Mouse (Mus musculus) heart, embryonic 16.5 days (tissue): ENCODE results near the gene Cib2. TPM values are rescaled to one million over a fixed set of nuclear protein-coding genes. Genes with fewer than 3 reads are reported as not detected.
"Not testable (repeated sequence)": the region's sequence is repeated elsewhere in the genome, so short reads cannot be mapped to it uniquely, and the experiment has no call there.

ENCODE experiments used
- ATAC-seq: fragments of 200-750 bp; cut with Nextera tagmentation; replicated peaks from 2 replicates; pipeline ENCODE4 v1.8.0; 2017; ENCODE audit warnings: moderate number of reproducible peaks; ENCODE audit not compliant: insufficient read depth, low FRiP score; ENCODE audit errors: extremely low read depth
- H3K27ac ChIP-seq: fragments of 300-500 bp; sonication (generic); 2 replicates; pipeline ENCODE4 v1.5.1; 2014; ENCODE audit warnings: mild to moderate bottlenecking, low read length, control low read depth, moderate library complexity
- H3K27me3 ChIP-seq: fragments of 300-500 bp; sonication (generic); 2 replicates; pipeline ENCODE4 v1.6.1; 2014; ENCODE audit warnings: low read length, mixed read lengths; ENCODE audit not compliant: control insufficient read depth, insufficient read depth
- H3K36me3 ChIP-seq: fragments of 300-500 bp; sonication (generic); 2 replicates; pipeline ENCODE4 v1.6.1; 2014; ENCODE audit not compliant: control insufficient read depth, insufficient read depth
- H3K4me1 ChIP-seq: fragments of 300-500 bp; sonication (generic); 2 replicates; pipeline ENCODE4 v1.6.1; 2014; ENCODE audit warnings: low read length, mixed read lengths; ENCODE audit not compliant: control insufficient read depth, insufficient read depth
- H3K4me2 ChIP-seq: fragments of 300-500 bp; sonication (generic); 2 replicates; pipeline ENCODE4 v1.6.1; 2014; ENCODE audit warnings: low read depth, mild to moderate bottlenecking, control low read depth, low read length
- H3K4me3 ChIP-seq: fragments of 300-500 bp; sonication (generic); 2 replicates; pipeline ENCODE4 v1.5.1; 2014; ENCODE audit warnings: mild to moderate bottlenecking, control low read depth, low read length
- H3K9ac ChIP-seq: fragments of 300-500 bp; sonication (generic); 2 replicates; pipeline ENCODE4 v1.6.1; 2014; ENCODE audit warnings: low read length, control low read depth
- H3K9me3 ChIP-seq: fragments of 300-500 bp; sonication (generic); replicated peaks from 2 replicates; pipeline ENCODE4 v1.6.1; 2016; ENCODE audit warnings: low read length; ENCODE audit not compliant: control insufficient read depth
- WGBS: fragments of 180-500 bp; shearing (Covaris S2); extraction: QIAGEN DNeasy Blood & Tissue Kit; methylation state at CpG from one replicate; pipeline ENCODE4 v1.1.7; 2014; 5-methylcytosine and 5-hydroxymethylcytosine counted together
- polyA plus RNA-seq: library from polyadenylated mRNA; unstranded; fragments of >200 nt; fragmentation: Nextera tagmentation; extraction: Ambion mirVana; gene quantifications from 2 replicates; pipeline ENCODE4 v1.2.1, GENCODE M21; 2015

Gene Cib2
- polyA plus RNA-seq, 1 experiment from 2014 or later: 5.1 TPM

DNA sequence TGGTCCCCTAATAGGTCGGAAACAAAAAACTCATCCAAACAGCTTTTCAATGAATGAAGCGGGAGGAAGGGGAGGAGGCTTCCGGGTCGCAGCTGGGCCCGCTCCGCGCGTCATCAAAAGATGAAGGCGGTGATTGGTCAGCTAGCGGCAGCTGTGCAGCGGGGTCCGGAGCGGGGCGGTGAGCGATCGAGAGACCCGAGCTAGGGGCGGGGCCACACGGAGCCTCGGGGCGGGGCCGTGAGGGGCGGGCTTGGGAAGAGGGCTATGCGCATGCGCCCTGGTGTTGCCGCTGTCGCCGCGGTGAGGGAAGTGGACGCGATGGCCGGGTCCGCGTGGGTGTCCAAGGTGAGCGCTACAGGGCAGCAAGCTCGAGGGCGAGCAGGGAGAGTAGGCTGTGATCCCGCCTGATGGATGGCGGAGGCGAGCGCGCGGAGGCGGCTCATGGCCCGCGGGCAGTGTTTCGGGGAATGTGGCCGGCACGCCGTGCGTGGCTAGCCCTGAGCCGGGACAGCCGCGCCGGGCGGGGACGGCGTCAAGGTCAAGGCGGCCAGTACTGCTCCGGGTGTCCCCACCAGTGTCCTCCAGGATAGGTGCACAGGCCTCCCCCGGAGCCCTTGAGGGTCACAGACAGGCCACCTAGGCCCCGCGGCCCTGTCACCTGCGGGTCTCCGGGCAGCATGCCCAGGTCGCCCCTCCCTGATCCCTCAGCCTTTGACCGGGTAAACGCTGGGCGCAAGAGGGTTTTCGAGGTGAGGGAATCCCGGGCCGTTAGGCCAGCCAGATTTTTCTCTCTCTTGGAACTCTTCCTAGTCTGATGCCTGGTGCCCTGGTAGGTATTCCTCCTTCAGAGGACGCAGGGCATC, 26.4 kb upstream of the Cib2 start, which contains the start of gene Idh3a:
Idh3a (plus strand) TSS at position 136 of the 863 bp plus-strand sequence.
- no peaks in the 10 kb centered on the region for H3K27me3 ChIP-seq
- H3K27ac ChIP-seq: peak within 1 kb of the TSS; percentile 83
- WGBS: under 1% methylated on average over 73 of the region's 73 CpGs
- no peaks in the 10 kb centered on the region for H3K9me3 ChIP-seq
- peak within 1 kb of the TSS; percentile 87 for H3K4me3 ChIP-seq
- peaks cover 14% of the 10 kb centered on the region for H3K36me3 ChIP-seq
- peaks cover 10% of the 10 kb centered on the region for H3K4me1 ChIP-seq
- peak within 1 kb of the TSS; percentile 91 for H3K9ac ChIP-seq
- peak; percentile 99 for ATAC-seq
- peak within 1 kb of the TSS; percentile 73 for H3K4me2 ChIP-seq

DNA sequence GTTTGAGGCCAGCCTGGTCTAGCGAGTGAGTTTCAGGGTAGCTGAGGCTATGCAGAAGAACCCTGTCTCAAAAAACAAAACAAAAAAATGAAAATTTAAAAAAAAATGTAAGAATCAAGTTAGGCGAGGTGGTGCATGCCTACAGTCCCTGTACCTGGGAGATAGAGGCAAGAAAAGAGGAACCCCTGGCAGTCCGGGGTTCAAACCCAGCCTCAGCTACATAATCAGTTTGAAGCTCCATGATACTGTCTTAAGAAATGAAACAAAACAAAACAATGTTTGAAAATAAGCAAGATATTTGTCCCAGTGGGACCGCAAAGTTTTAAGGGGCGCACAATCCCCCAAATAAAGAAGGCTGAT, 25.8 kb upstream of the Cib2 start:
- Histone ChIP-seq H3K27me3 (no peaks in the 10 kb centered on the region), H3K4me3 (peak overlapping the region; percentile 87), H3K4me2 (peak overlapping the region; percentile 62), H3K36me3 (peaks cover 11% of the 10 kb centered on the region), H3K9ac (no peak overlapping the region; the same call in 1 of the 2 replicates), H3K4me1 (peaks cover 10% of the 10 kb centered on the region), H3K9me3 (no peaks in the 10 kb centered on the region), H3K27ac (no peak overlapping the region)
- WGBS: 28% methylated on average over 5 of the region's 5 CpGs
- ATAC-seq: no peak

GRCm38 (mm10) chr9:54584127-54584526, 24.1 kb upstream of the Cib2 start:
- not testable (repeated sequence) for H3K9ac ChIP-seq, H3K4me2 ChIP-seq, H3K27me3 ChIP-seq, H3K4me3 ChIP-seq, ATAC-seq, H3K27ac ChIP-seq, H3K36me3 ChIP-seq, H3K9me3 ChIP-seq
- 69% methylated on average over 2 of the region's 2 CpGs for WGBS
- peaks cover 10% of the 10 kb centered on the region for H3K4me1 ChIP-seq

DNA sequence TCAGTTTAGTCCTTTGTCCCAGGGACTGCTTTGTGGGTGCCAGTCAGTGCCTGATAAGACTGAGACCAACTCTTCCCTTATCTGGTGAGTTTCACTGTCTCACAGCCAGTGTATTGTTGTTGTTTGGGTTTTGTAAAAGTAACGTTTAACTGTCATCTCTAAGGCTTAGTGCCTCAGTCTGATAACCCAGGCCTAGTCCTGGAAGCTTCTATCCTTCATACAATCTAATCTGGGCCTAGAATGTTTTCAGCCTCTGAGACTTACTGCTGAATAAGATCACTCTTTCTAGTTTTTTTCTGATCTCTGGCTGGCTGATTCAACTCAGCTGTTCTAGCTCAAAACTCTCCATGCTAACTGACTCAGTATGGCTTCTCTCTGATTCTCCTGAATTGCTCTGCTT, 23.7 kb upstream of the Cib2 start:
- H3K4me3 ChIP-seq: no peak overlapping the region
- peaks cover 10% of the 10 kb centered on the region for H3K4me1 ChIP-seq
- H3K9me3 ChIP-seq: peaks cover 5% of the 10 kb centered on the region; the same call in 1 of the 2 replicates
- H3K27me3 ChIP-seq: no peaks in the 10 kb centered on the region
- WGBS: 35% methylated on average over 1 of the region's 1 CpGs
- no peak overlapping the region for H3K27ac ChIP-seq
- no peak overlapping the region for H3K4me2 ChIP-seq
- H3K9ac ChIP-seq: no peak overlapping the region
- ATAC-seq: no peak
- no peaks in the 10 kb centered on the region for H3K36me3 ChIP-seq

GRCm38 (mm10) chr9:54571130-54571839, 11.3 kb upstream of the Cib2 start:
- H3K4me2 ChIP-seq: no peak overlapping the region
- H3K36me3 ChIP-seq: no peaks in the 10 kb centered on the region
- WGBS: 66% methylated on average over 9 of the region's 9 CpGs
- H3K9ac ChIP-seq: no peak overlapping the region
- no peaks in the 10 kb centered on the region for H3K27me3 ChIP-seq
- no peaks in the 10 kb centered on the region for H3K9me3 ChIP-seq
- H3K27ac ChIP-seq: no peak overlapping the region
- H3K4me3 ChIP-seq: no peak overlapping the region
- ATAC-seq: no peak
- no peaks in the 10 kb centered on the region for H3K4me1 ChIP-seq

DNA sequence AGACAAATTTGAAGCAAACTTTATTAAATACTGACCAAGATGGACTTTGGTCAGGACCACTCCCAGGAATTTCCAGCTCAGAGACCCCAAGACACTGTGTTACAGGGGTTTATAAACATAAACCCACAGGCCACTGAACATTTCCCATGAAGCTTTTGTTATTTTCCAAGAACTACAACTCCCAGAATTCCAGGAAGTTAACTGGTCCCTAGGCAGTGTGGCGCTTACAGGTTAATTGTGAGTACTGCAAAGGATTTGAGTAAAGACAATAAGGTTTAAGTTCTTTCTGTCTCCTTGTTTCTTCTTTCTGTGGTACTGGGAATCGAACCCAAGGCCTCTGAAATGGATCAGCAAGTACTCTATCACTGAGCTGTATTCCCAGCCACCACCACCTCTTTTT, 8.7 kb upstream of the Cib2 start:
- Histone ChIP-seq H3K4me2 (no peak overlapping the region), H3K36me3 (no peaks in the 10 kb centered on the region), H3K27ac (no peak overlapping the region), H3K4me1 (no peaks in the 10 kb centered on the region), H3K9me3 (no peaks in the 10 kb centered on the region), H3K9ac (no peak overlapping the region), H3K4me3 (no peak overlapping the region), H3K27me3 (no peaks in the 10 kb centered on the region)
- 32% methylated on average over 2 of the region's 2 CpGs for WGBS
- ATAC-seq: no peak

GRCm38 (mm10) chr9:54566958-54567357, 6.9 kb upstream of the Cib2 start:
- H3K4me1 ChIP-seq: no peaks in the 10 kb centered on the region
- no peak overlapping the region for H3K4me3 ChIP-seq
- H3K4me2 ChIP-seq: no peak overlapping the region
- no peaks in the 10 kb centered on the region for H3K36me3 ChIP-seq
- no peak overlapping the region for H3K27ac ChIP-seq
- H3K9ac ChIP-seq: no peak overlapping the region
- ATAC-seq: no peak
- H3K27me3 ChIP-seq: no peaks in the 10 kb centered on the region
- H3K9me3 ChIP-seq: no peaks in the 10 kb centered on the region
- WGBS: 52% methylated on average over 4 of the region's 4 CpGs

GRCm38 (mm10) chr9:54560831-54561601, 998 bp upstream of the Cib2 start:
- Histone ChIP-seq H3K4me1 (peaks cover 3% of the 10 kb centered on the region; the same call in 1 of the 2 replicates), H3K36me3 (no peaks in the 10 kb centered on the region), H3K9me3 (no peaks in the 10 kb centered on the region), H3K4me2 (no peak overlapping the region), H3K9ac (no peak overlapping the region), H3K4me3 (no peak overlapping the region), H3K27me3 (peaks cover 9% of the 10 kb centered on the region; the same call in 1 of the 2 replicates), H3K27ac (no peak overlapping the region)
- ATAC-seq: no peak
- WGBS: 80% methylated on average over 8 of the region's 8 CpGs
